Mouse (Mus musculus): ENCODE data around the gene Abracl. TPM values are rescaled to one million over a fixed set of nuclear protein-coding genes. Genes with fewer than 3 reads are reported as not detected.

Abracl gene
- polyA plus RNA-seq, 1 experiment from 2014 or later, result 114 TPM

DNA sequence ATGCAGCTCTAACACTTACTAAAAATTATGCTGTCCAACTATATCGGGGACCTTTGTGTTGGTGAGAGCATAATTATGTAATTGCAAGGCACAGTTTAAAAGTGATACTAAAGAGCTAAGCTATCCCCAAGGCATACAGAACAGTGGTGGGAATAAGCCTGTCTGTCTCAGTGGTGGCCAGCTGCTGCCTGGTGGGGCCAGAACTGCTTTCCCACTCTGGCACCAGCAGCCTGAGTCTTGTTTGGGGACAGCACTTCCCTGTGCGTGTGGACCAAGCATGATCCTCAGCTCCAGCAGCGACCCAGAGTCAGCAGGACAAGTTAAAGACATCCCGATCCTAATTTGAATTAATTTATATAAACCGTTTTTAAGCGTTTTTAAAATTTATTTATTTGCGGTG lies 2.6 kb downstream of the Abracl start:
- Histone ChIP-seq H3K4me2 (peak overlapping the region; percentile 31), H3K27ac (no peak overlapping the region)

DNA sequence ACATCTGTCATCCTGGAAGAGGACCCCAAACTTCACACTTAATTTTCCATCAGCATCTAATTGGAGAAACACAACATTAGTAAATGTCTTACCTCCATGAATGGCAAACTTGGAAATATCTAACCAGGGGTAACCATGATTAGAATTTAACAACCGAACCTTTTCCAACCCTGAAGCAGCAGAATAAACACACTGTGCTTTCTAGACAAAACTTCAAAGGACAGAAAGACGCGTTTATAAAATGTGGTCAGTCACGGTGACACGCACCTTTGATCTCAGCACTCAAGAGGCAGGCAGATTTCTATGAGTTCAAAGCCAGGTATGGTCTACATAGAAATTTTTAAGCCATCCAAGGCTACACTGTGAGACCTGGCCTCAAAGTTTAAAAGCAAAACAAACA lies 11.3 kb downstream of the Abracl start:
- H3K4me1 ChIP-seq (replicated peaks), result no peaks in the 10 kb centered on the region
- H3K4me3 ChIP-seq, result no peak overlapping the region
- H3K36me3 ChIP-seq, result peaks cover 41% of the 10 kb centered on the region
- WGBS, result 90% methylated on average over 5 of the region's 5 CpGs
- no peak overlapping the region for H3K9ac ChIP-seq
- H3K27me3 ChIP-seq, result no peaks in the 10 kb centered on the region
- no peak overlapping the region for H3K4me2 ChIP-seq
- no peak for ATAC-seq (ENCODE audit: low FRiP score)
- H3K27ac ChIP-seq, result no peak overlapping the region
- no peaks in the 10 kb centered on the region for H3K9me3 ChIP-seq

More for the DNA sequence above, 2.6 kb downstream of the Abracl start:
- ATAC-seq (ENCODE audit: low FRiP score), result no peak
- no peaks in the 10 kb centered on the region for H3K27me3 ChIP-seq
- H3K4me1 ChIP-seq (replicated peaks), result peaks cover 22% of the 10 kb centered on the region
- no peak overlapping the region for H3K4me3 ChIP-seq
- 70% methylated on average over 7 of the region's 7 CpGs for WGBS
- no peak overlapping the region for H3K9ac ChIP-seq
- H3K36me3 ChIP-seq, result peaks cover 25% of the 10 kb centered on the region
- H3K9me3 ChIP-seq, result no peaks in the 10 kb centered on the region

DNA sequence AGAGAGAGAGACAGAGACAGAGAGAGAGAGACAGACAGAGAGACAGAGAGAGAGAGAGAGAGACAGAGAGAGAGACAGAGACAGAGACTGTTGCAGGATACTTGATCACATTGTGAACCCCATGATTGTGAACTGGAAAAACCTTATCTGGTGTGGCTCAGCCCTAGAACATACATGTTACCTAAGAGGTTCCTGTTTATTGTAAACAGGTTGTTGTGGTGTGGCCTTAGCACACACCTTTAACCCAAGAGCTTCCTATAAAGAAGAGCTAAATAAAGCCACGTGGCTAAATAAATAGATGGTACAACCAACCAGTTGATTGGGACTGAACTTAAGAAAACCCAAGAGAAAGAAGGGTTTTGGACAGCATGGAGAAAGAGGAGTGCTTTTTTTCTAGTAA lies 13.3 kb downstream of the Abracl start:
- WGBS, result 92% methylated on average over 1 of the region's 1 CpGs
- no peak for ATAC-seq (ENCODE audit: low FRiP score)

DNA sequence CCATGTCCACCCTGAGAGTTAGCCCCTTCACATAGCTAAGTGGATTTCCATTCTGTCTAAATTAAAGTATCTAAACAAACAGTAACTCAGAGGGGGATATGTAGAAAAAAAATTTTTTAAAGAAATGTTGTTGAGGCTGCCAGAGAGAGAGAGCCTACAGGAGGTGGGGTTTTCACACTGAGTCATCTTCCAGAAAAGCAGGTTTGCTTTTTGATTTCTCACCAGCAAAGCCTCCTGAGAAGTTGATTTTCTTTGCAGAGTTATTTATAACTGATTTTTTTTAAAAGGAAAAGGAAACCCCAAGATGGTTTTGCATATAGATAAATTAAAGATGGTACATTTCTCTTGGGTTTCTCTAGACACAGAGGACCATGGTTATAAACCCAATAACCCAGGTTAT lies 15.0 kb downstream of the Abracl start:
- no peak overlapping the region for H3K4me2 ChIP-seq
- H3K27me3 ChIP-seq, result no peaks in the 10 kb centered on the region
- no peaks in the 10 kb centered on the region for H3K9me3 ChIP-seq
- ATAC-seq (ENCODE audit: low FRiP score), result no peak
- H3K9ac ChIP-seq, result no peak overlapping the region
- H3K4me3 ChIP-seq, result no peak overlapping the region
- H3K4me1 ChIP-seq (replicated peaks), result no peaks in the 10 kb centered on the region
- peaks cover 15% of the 10 kb centered on the region for H3K36me3 ChIP-seq
- no peak overlapping the region for H3K27ac ChIP-seq

More for the DNA sequence above, 13.3 kb downstream of the Abracl start:
- peaks cover 26% of the 10 kb centered on the region for H3K36me3 ChIP-seq
- H3K4me3 ChIP-seq, result no peak overlapping the region
- H3K9ac ChIP-seq, result no peak overlapping the region
- H3K4me2 ChIP-seq, result no peak overlapping the region
- no peaks in the 10 kb centered on the region for H3K27me3 ChIP-seq
- H3K27ac ChIP-seq, result no peak overlapping the region
- H3K4me1 ChIP-seq (replicated peaks), result no peaks in the 10 kb centered on the region
- no peaks in the 10 kb centered on the region for H3K9me3 ChIP-seq

GRCm38 (mm10) chr10:18007243-18007642 lies 15.8 kb downstream of the Abracl start:
- H3K4me2 ChIP-seq, result no peak overlapping the region
- no peak for ATAC-seq (ENCODE audit: low FRiP score)
- H3K27ac ChIP-seq, result no peak overlapping the region
- WGBS, result 94% methylated on average over 3 of the region's 3 CpGs
- no peaks in the 10 kb centered on the region for H3K27me3 ChIP-seq
- no peaks in the 10 kb centered on the region for H3K9me3 ChIP-seq
- no peak overlapping the region for H3K9ac ChIP-seq
- peaks cover 15% of the 10 kb centered on the region for H3K36me3 ChIP-seq
- no peaks in the 10 kb centered on the region for H3K4me1 ChIP-seq (replicated peaks)
- H3K4me3 ChIP-seq, result no peak overlapping the region

DNA sequence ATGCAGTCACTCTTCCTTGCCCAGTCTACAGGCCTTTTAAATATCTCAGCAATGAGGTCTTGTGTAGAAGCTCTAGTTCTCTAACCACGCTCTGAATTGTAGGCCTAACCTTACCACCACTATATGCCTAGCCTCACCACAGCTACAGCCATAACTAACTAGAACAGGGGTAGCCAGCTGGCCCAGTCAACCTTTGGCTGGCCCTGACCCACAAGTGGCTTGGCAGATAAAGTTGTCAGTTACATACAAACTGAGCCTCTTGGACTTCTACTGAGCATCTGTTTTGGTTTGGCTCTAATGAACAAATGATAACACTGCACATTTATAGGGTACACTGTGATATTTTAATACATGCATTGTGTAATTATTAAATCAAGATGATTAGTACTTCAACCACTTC lies 16.3 kb downstream of the Abracl start:
- no peak for ATAC-seq (ENCODE audit: low FRiP score)
- WGBS, result 91% methylated on average over 1 of the region's 1 CpGs
- Histone ChIP-seq H3K36me3 (peaks cover 15% of the 10 kb centered on the region), H3K9me3 (no peaks in the 10 kb centered on the region), H3K4me3 (no peak overlapping the region), H3K4me1 (replicated peaks) (no peaks in the 10 kb centered on the region), H3K27ac (no peak overlapping the region), H3K4me2 (no peak overlapping the region), H3K27me3 (no peaks in the 10 kb centered on the region), H3K9ac (no peak overlapping the region)

- Histone ChIP-seq H3K36me3 (peaks cover 9% of the 10 kb centered on the region), H3K27me3 (no peaks in the 10 kb centered on the region), H3K4me2 (no peak overlapping the region), H3K27ac (no peak overlapping the region), H3K9me3 (no peaks in the 10 kb centered on the region), H3K4me1 (replicated peaks) (no peaks in the 10 kb centered on the region), H3K4me3 (no peak overlapping the region), H3K9ac (no peak overlapping the region)
- no peak for ATAC-seq (ENCODE audit: low FRiP score)
- 89% methylated on average over 7 of the region's 7 CpGs for WGBS
These were observed 17.7 kb downstream of the Abracl start for GRCm38 (mm10) chr10:18005136-18005955.

- ATAC-seq (ENCODE audit: low FRiP score), result no peak
- Histone ChIP-seq H3K36me3 (no peaks in the 10 kb centered on the region; the same call in 1 of the 2 replicates), H3K9me3 (no peaks in the 10 kb centered on the region), H3K9ac (no peak overlapping the region), H3K4me2 (no peak overlapping the region), H3K27me3 (no peaks in the 10 kb centered on the region), H3K4me1 (replicated peaks) (no peaks in the 10 kb centered on the region), H3K4me3 (no peak overlapping the region), H3K27ac (no peak overlapping the region)
- WGBS, result 79% methylated on average over 12 of the region's 12 CpGs
These were observed 19.0 kb downstream of the Abracl start for GRCm38 (mm10) chr10:18003966-18004637.

GRCm38 (mm10) chr10:17990576-17990975 lies 32.5 kb downstream of the Abracl start:
- no peak overlapping the region for H3K4me3 ChIP-seq
- no peak overlapping the region for H3K4me2 ChIP-seq
- 84% methylated on average over 4 of the region's 4 CpGs for WGBS
- no peak overlapping the region for H3K27ac ChIP-seq
- ATAC-seq (ENCODE audit: low FRiP score), result no peak
- no peaks in the 10 kb centered on the region for H3K4me1 ChIP-seq (replicated peaks)
- no peak overlapping the region for H3K9ac ChIP-seq
- no peaks in the 10 kb centered on the region for H3K36me3 ChIP-seq
- H3K27me3 ChIP-seq, result no peaks in the 10 kb centered on the region
- no peaks in the 10 kb centered on the region for H3K9me3 ChIP-seq

- no peaks in the 10 kb centered on the region for H3K36me3 ChIP-seq
- no peak overlapping the region for H3K4me2 ChIP-seq
- no peak for ATAC-seq (ENCODE audit: low FRiP score)
- H3K4me1 ChIP-seq (replicated peaks), result no peaks in the 10 kb centered on the region
- H3K4me3 ChIP-seq, result no peak overlapping the region
- no peaks in the 10 kb centered on the region for H3K9me3 ChIP-seq
- H3K27ac ChIP-seq, result no peak overlapping the region
- no peaks in the 10 kb centered on the region for H3K27me3 ChIP-seq
- H3K9ac ChIP-seq, result no peak overlapping the region
- WGBS, result 89% methylated on average over 6 of the region's 6 CpGs
These were observed 34.0 kb downstream of the Abracl start for GRCm38 (mm10) chr10:17989136-17989535.

DNA sequence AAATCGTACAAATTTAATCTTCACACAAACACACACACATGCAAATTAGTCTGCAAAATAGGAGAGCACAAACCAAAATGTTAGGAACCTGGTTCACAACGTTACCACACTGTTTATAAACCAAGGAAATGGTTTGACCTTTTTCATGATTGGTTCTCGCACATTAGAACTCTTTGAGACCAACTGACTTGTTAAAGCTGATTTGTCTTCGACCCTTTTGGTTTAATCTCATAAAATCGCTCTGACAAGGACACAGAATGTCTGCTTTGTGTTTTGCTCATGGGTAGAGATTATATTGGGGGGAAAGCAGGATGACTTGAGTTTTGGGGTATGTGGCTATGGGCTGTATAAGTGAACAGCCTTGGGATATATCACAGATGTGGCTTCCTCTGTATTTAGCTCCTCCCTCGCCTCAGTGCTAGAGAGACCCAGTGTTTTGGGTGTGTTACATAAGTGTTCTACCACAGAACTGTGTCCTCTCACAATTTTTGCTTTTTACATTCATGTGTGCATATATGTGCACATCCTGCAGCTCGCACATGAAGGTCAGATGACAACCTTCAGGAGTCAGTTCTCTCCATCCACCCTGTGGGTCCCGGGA lies 35.2 kb downstream of the Abracl start:
- H3K27ac ChIP-seq, result no peak overlapping the region
- no peaks in the 10 kb centered on the region for H3K36me3 ChIP-seq
- H3K4me1 ChIP-seq (replicated peaks), result no peaks in the 10 kb centered on the region
- H3K27me3 ChIP-seq, result no peaks in the 10 kb centered on the region
- H3K4me2 ChIP-seq, result no peak overlapping the region
- 87% methylated on average over 8 of the region's 8 CpGs for WGBS
- ATAC-seq (ENCODE audit: low FRiP score), result no peak
- H3K4me3 ChIP-seq, result no peak overlapping the region
- no peak overlapping the region for H3K9ac ChIP-seq
- no peaks in the 10 kb centered on the region for H3K9me3 ChIP-seq

GRCm38 (mm10) chr10:17983313-17983712 lies 39.8 kb downstream of the Abracl start:
- Histone ChIP-seq H3K4me1 (replicated peaks) (no peaks in the 10 kb centered on the region), H3K4me3 (no peak overlapping the region), H3K9me3 (no peaks in the 10 kb centered on the region), H3K4me2 (no peak overlapping the region), H3K9ac (no peak overlapping the region), H3K27ac (no peak overlapping the region), H3K27me3 (no peaks in the 10 kb centered on the region), H3K36me3 (no peaks in the 10 kb centered on the region)
- 87% methylated on average over 2 of the region's 2 CpGs for WGBS
- 0 out of 2 replicates have a peak, but pooled peaks have one; percentile 49 for ATAC-seq (ENCODE audit: low FRiP score)

Data from hindbrain, embryonic 13.5 days (tissue).